In genomic region chr3:138144060-138144641, GRCm38 (mm10) we compare ENCODE assay signal across 8 mouse cellular contexts. TPM values are rescaled to one million over a fixed set of nuclear protein-coding genes. Genes with fewer than 3 reads are reported as not detected.
DNase-seq lines count a peak whose midpoint lies in the region; ATAC-seq lines count a peak whose summit lies in the region.

No protein-coding gene starts in this region.

- H3K4me1 ChIP-seq in heart, embryonic 15.5 days (replicated peaks) = peaks cover 7% of the 10 kb centered on the region; the same call in 1 of the 2 replicates
- H3K4me1 ChIP-seq in hindbrain, embryonic 11.5 days (replicated peaks; ENCODE audit: control insufficient read depth, insufficient read depth, low read length) = no peaks in the 10 kb centered on the region
- peaks cover 5% of the 10 kb centered on the region for H3K4me1 ChIP-seq in midbrain, embryonic 14.5 days (ENCODE audit: control insufficient read depth, insufficient read depth, low read length)

- H3K4me2 ChIP-seq in heart, embryonic 15.5 days = peak overlapping the region; percentile 74
- H3K4me2 ChIP-seq in hindbrain, embryonic 11.5 days (replicated peaks; ENCODE audit: low read depth, low read length) = peak overlapping the region; percentile 73
- peak overlapping the region; percentile 71 for H3K4me2 ChIP-seq in midbrain, embryonic 14.5 days (ENCODE audit: low read length)

- under 1% methylated on average over 18 of the region's 18 CpGs for WGBS in heart, embryonic 15.5 days
- WGBS in hindbrain, embryonic 11.5 days = 1% methylated on average over 18 of the region's 18 CpGs
- WGBS in midbrain, embryonic 14.5 days = under 1% methylated on average over 18 of the region's 18 CpGs

- DNase-seq in heart, adult 11 months = no peak
- DNase-seq in MN1 (ENCODE audit: low spot score) = peak; percentile 44
- peak; percentile 46 for DNase-seq in hindbrain, embryonic 11.5 days (ENCODE audit: low spot score)
- DNase-seq in midbrain, embryonic 14.5 days = peak; percentile 67
- no peak for DNase-seq in left cerebral cortex, adult 8-10 months (ENCODE audit: low spot score in 2 of 2)
- no peak for DNase-seq in adrenal gland, postnatal 14 days
- no peak for DNase-seq in testis, postnatal 10 days (ENCODE audit: low spot score)

- H3K27ac ChIP-seq in heart, embryonic 15.5 days = peak overlapping the region; percentile 99
- peak overlapping the region; percentile 99 for H3K27ac ChIP-seq in hindbrain, embryonic 11.5 days (ENCODE audit: low read depth, low read length)
- H3K27ac ChIP-seq in midbrain, embryonic 14.5 days (replicated peaks; ENCODE audit: low read depth, low read length) = peak overlapping the region; percentile 97

- no peak for ATAC-seq in heart, embryonic 15.5 days (replicated peaks; ENCODE audit: insufficient number of reproducible peaks, insufficient read depth, low FRiP score, low read depth)
- ATAC-seq in hindbrain, embryonic 11.5 days (ENCODE audit: low FRiP score) = no peak; the same call in 1 of the 2 replicates
- ATAC-seq in midbrain, embryonic 14.5 days (ENCODE audit: low FRiP score, low TSS enrichment) = no peak

- peak overlapping the region; percentile 89 for H3K4me3 ChIP-seq in heart, embryonic 15.5 days
- H3K4me3 ChIP-seq in hindbrain, embryonic 11.5 days (ENCODE audit: low read depth, low read length) = peak overlapping the region; percentile 60
- H3K4me3 ChIP-seq in midbrain, embryonic 14.5 days (replicated peaks; ENCODE audit: low read depth, low read length) = peak overlapping the region; percentile 60

- H3K9ac ChIP-seq in heart, embryonic 15.5 days = peak overlapping the region; percentile 70
- H3K9ac ChIP-seq in hindbrain, embryonic 11.5 days (ENCODE audit: low read depth, low read length) = peak overlapping the region; percentile 81
- H3K9ac ChIP-seq in midbrain, embryonic 14.5 days (replicated peaks; ENCODE audit: low read length) = peak overlapping the region; percentile 72

- H3K36me3 ChIP-seq in heart, embryonic 15.5 days = no peaks in the 10 kb centered on the region
- no peaks in the 10 kb centered on the region for H3K36me3 ChIP-seq in hindbrain, embryonic 11.5 days (ENCODE audit: control insufficient read depth, insufficient read depth, low read length)
- H3K36me3 ChIP-seq in midbrain, embryonic 14.5 days (ENCODE audit: control insufficient read depth, insufficient read depth, low read length) = peaks cover 4% of the 10 kb centered on the region; the same call in 1 of the 2 replicates

- no peaks in the 10 kb centered on the region for H3K27me3 ChIP-seq in heart, embryonic 15.5 days
- H3K27me3 ChIP-seq in hindbrain, embryonic 11.5 days (ENCODE audit: control insufficient read depth, insufficient read depth, low read length) = no peaks in the 10 kb centered on the region
- no peaks in the 10 kb centered on the region for H3K27me3 ChIP-seq in midbrain, embryonic 14.5 days (ENCODE audit: control insufficient read depth, insufficient read depth, low read length)

- no peaks in the 10 kb centered on the region for H3K9me3 ChIP-seq in heart, embryonic 15.5 days (replicated peaks)
- H3K9me3 ChIP-seq in hindbrain, embryonic 11.5 days (ENCODE audit: control insufficient read depth, low read length) = no peaks in the 10 kb centered on the region
- H3K9me3 ChIP-seq in midbrain, embryonic 14.5 days (ENCODE audit: control insufficient read depth, low read length) = no peaks in the 10 kb centered on the region

RNA-seq across cellular contexts. Expression of gene Mttp, which starts 0.6 kb away (rescaled TPM):
- polyA plus RNA-seq in heart, embryonic 15.5 days (2015; fragmentation: Nextera tagmentation; extraction: Ambion mirVana) = 6.0 and 6.8 TPM in 2 replicates
- polyA plus RNA-seq in hindbrain, embryonic 11.5 days (2014; fragmentation: Nextera tagmentation; extraction: Ambion mirVana) = 10.2 and 13.4 TPM in 2 replicates
- 6.6 and 7.0 TPM in 2 replicates for polyA plus RNA-seq in midbrain, embryonic 14.5 days (2014; fragmentation: Nextera tagmentation; extraction: Ambion mirVana)
- total RNA-seq in left cerebral cortex, adult 8-10 months (2022) = 1 to 10 TPM; 7.3 to 7.8 (median 7.8) TPM
- total RNA-seq in adrenal gland, postnatal 14 days (2021) = 8.0 and 22.6 TPM in 2 replicates

RNA-seq across cellular contexts. Expression of gene Trmt10a, which starts 0.9 kb away (rescaled TPM):
- polyA plus RNA-seq in heart, embryonic 15.5 days (2015; fragmentation: Nextera tagmentation; extraction: Ambion mirVana) = 6.9 and 8.3 TPM in 2 replicates
- polyA plus RNA-seq in hindbrain, embryonic 11.5 days (2014; fragmentation: Nextera tagmentation; extraction: Ambion mirVana) = 12.4 and 17.0 TPM in 2 replicates
- 7.6 and 10.1 TPM in 2 replicates for polyA plus RNA-seq in midbrain, embryonic 14.5 days (2014; fragmentation: Nextera tagmentation; extraction: Ambion mirVana)
- 1 to 10 TPM; 3.7 to 6.4 (median 4.7) TPM for total RNA-seq in left cerebral cortex, adult 8-10 months (2022)
- 11.7 and 14.7 TPM in 2 replicates for total RNA-seq in adrenal gland, postnatal 14 days (2021)

RNA-seq across cellular contexts. Expression of gene 4930579F01Rik, which starts 49.5 kb away (rescaled TPM):
- polyA plus RNA-seq in heart, embryonic 15.5 days (2015; fragmentation: Nextera tagmentation; extraction: Ambion mirVana) = not detected in 2 replicates
- polyA plus RNA-seq in hindbrain, embryonic 11.5 days (2014; fragmentation: Nextera tagmentation; extraction: Ambion mirVana) = not detected in 2 replicates
- polyA plus RNA-seq in midbrain, embryonic 14.5 days (2014; fragmentation: Nextera tagmentation; extraction: Ambion mirVana) = not detected in 2 replicates
- total RNA-seq in left cerebral cortex, adult 8-10 months (2022) = not detected
- not detected in 2 replicates for total RNA-seq in adrenal gland, postnatal 14 days (2021)

Comparison
In these comparisons a context has a peak if more than half of its experiments do, and no peak if none do; other contexts are left out.
1. DNase-seq: peak in MN1 (single experiment), hindbrain, embryonic 11.5 days (single experiment) and midbrain, embryonic 14.5 days (single experiment); none in heart, adult 11 months (single experiment), left cerebral cortex, adult 8-10 months (0 of 2), adrenal gland, postnatal 14 days (single experiment) and testis, postnatal 10 days (single experiment).
2. Peak in every context shown above with its lines, with median percentiles within 50 percentile points of each other: H3K27ac ChIP-seq, H3K4me2 ChIP-seq, H3K4me3 ChIP-seq and H3K9ac ChIP-seq.